In genomic region chr8:126424163-126424562, GRCm38 (mm10) we compare ENCODE assay signal across 20 mouse cellular contexts. TPM values are rescaled to one million over a fixed set of nuclear protein-coding genes. Genes with fewer than 3 reads are reported as not detected.
DNase-seq lines count a peak whose midpoint lies in the region; ATAC-seq lines count a peak whose summit lies in the region.
"Had no signal": no experiment of that assay in that cellular context is flagged by ENCODE, and none has a peak within 500 bp of the region (broad histone marks: within the 10 kb centered on the region; RNA-seq: fewer than 3 reads in every experiment).

No protein-coding gene starts in this region.

- H3K4me3 ChIP-seq in kidney, embryonic 15.5 days (replicated peaks): no peak overlapping the region
- no peak overlapping the region for H3K4me3 ChIP-seq in midbrain, embryonic 16.5 days (ENCODE audit: low read depth, low read length)
- H3K4me3 ChIP-seq in midbrain, embryonic 11.5 days (ENCODE audit: low read depth, low read length): no peak overlapping the region
- H3K4me3 ChIP-seq: heart, embryonic 12.5 days had no signal

- peak; percentile 62 for DNase-seq in kidney, adult 11 months
- no peak for DNase-seq in midbrain, embryonic 11.5 days (ENCODE audit: low spot score, missing footprints)
- peak; percentile 54 to 75 for DNase-seq in kidney, postnatal 36 days
- DNase-seq in cerebellum, adult 9-11 months: no peak
- DNase-seq in right cerebral cortex, postnatal 25 days: no peak
- DNase-seq: adrenal gland, postnatal 25 days; cerebellum, adult 8-10 months; gastrocnemius, postnatal 14 days; heart, adult 11 months; heart, postnatal 14 days; right cerebral cortex, postnatal 14 days; thymus, postnatal 14 days had no signal

- no peak overlapping the region for H3K4me2 ChIP-seq in kidney, embryonic 15.5 days
- no peak overlapping the region for H3K4me2 ChIP-seq in midbrain, embryonic 16.5 days (ENCODE audit: low read length)
- no peak overlapping the region for H3K4me2 ChIP-seq in midbrain, embryonic 11.5 days

- H3K36me3 ChIP-seq in kidney, embryonic 15.5 days: peaks cover 46% of the 10 kb centered on the region
- H3K36me3 ChIP-seq in midbrain, embryonic 16.5 days (ENCODE audit: control insufficient read depth, insufficient read depth, low read length): peaks cover 24% of the 10 kb centered on the region
- peaks cover 15% of the 10 kb centered on the region for H3K36me3 ChIP-seq in midbrain, embryonic 11.5 days (ENCODE audit: control insufficient read depth, insufficient read depth, low read length)

- 83% methylated on average over 4 of the region's 4 CpGs for WGBS in kidney, embryonic 15.5 days
- 83% methylated on average over 4 of the region's 4 CpGs for WGBS in midbrain, embryonic 16.5 days
- WGBS in midbrain, embryonic 11.5 days: 84% methylated on average over 4 of the region's 4 CpGs

- H3K9me3 ChIP-seq in kidney, embryonic 15.5 days (replicated peaks): no peaks in the 10 kb centered on the region
- H3K9me3 ChIP-seq in midbrain, embryonic 16.5 days (replicated peaks; ENCODE audit: control insufficient read depth, low read length, poor library complexity, severe bottlenecking): no peaks in the 10 kb centered on the region
- H3K9me3 ChIP-seq in midbrain, embryonic 11.5 days (ENCODE audit: control insufficient read depth, low read length): no peaks in the 10 kb centered on the region
- H3K9me3 ChIP-seq: heart, embryonic 12.5 days; limb, embryonic 10.5 days; midbrain, embryonic 10.5 days had no signal

- no peak for ATAC-seq in kidney, embryonic 15.5 days (replicated peaks; ENCODE audit: low FRiP score)
- ATAC-seq in midbrain, embryonic 16.5 days: no peak
- no peak for ATAC-seq in midbrain, embryonic 11.5 days (ENCODE audit: low FRiP score)
- ATAC-seq: forebrain, embryonic 16.5 days; lung, postnatal 0 days had no signal

- no peaks in the 10 kb centered on the region for H3K27me3 ChIP-seq in kidney, embryonic 15.5 days
- H3K27me3 ChIP-seq in midbrain, embryonic 16.5 days (ENCODE audit: control insufficient read depth, insufficient read depth, low read depth, low read length): no peaks in the 10 kb centered on the region
- H3K27me3 ChIP-seq in midbrain, embryonic 11.5 days (ENCODE audit: control insufficient read depth, insufficient read depth, low read length): no peaks in the 10 kb centered on the region
- H3K27me3 ChIP-seq: heart, embryonic 12.5 days had no signal

- no peak overlapping the region for H3K9ac ChIP-seq in kidney, embryonic 15.5 days
- 0 out of 2 replicates have a peak overlapping the region, but pooled peaks have one; percentile 26 for H3K9ac ChIP-seq in midbrain, embryonic 16.5 days (ENCODE audit: low read depth, low read length)
- no peak overlapping the region for H3K9ac ChIP-seq in midbrain, embryonic 11.5 days (ENCODE audit: low read length)
- H3K9ac ChIP-seq: liver, embryonic 14.5 days had no signal

- H3K4me1 ChIP-seq in kidney, embryonic 15.5 days: peaks cover 12% of the 10 kb centered on the region
- peaks cover 11% of the 10 kb centered on the region; the same call in 1 of the 2 replicates for H3K4me1 ChIP-seq in midbrain, embryonic 16.5 days (ENCODE audit: control insufficient read depth, insufficient read depth, low read length)
- peaks cover 4% of the 10 kb centered on the region for H3K4me1 ChIP-seq in midbrain, embryonic 11.5 days (ENCODE audit: control insufficient read depth, insufficient read depth, low read length)

- no peak overlapping the region for H3K27ac ChIP-seq in kidney, embryonic 15.5 days
- H3K27ac ChIP-seq in midbrain, embryonic 16.5 days (ENCODE audit: low read length): no peak overlapping the region
- H3K27ac ChIP-seq in midbrain, embryonic 11.5 days (ENCODE audit: low read depth, low read length): no peak overlapping the region
- H3K27ac ChIP-seq: limb, embryonic 10.5 days; liver, embryonic 14.5 days; midbrain, embryonic 10.5 days had no signal

RNA-seq across cellular contexts. Expression of gene Coa6, which starts 1.8 kb away (rescaled TPM):
- 53.7 and 59.3 TPM in 2 replicates for polyA plus RNA-seq in kidney, embryonic 15.5 days (2015; fragmentation: Nextera tagmentation; extraction: Ambion mirVana)
- polyA plus RNA-seq in midbrain, embryonic 16.5 days (2015; fragmentation: Nextera tagmentation; extraction: Ambion mirVana): 40.8 and 41.0 TPM in 2 replicates
- 50.1 and 51.5 TPM in 2 replicates for polyA plus RNA-seq in midbrain, embryonic 11.5 days (2014; fragmentation: Nextera tagmentation; extraction: Ambion mirVana)

RNA-seq across cellular contexts. Expression of gene Tarbp1, which starts 50.7 kb away (rescaled TPM):
- polyA plus RNA-seq in kidney, embryonic 15.5 days (2015; fragmentation: Nextera tagmentation; extraction: Ambion mirVana): 3.6 and 3.7 TPM in 2 replicates
- 1.7 and 2.1 TPM in 2 replicates for polyA plus RNA-seq in midbrain, embryonic 16.5 days (2015; fragmentation: Nextera tagmentation; extraction: Ambion mirVana)
- 2.2 TPM in 2 replicates for polyA plus RNA-seq in midbrain, embryonic 11.5 days (2014; fragmentation: Nextera tagmentation; extraction: Ambion mirVana)

Comparison
In these comparisons a context has a peak if more than half of its experiments do, and no peak if none do; other contexts are left out.
1. DNase-seq: peak in kidney, adult 11 months (single experiment) and kidney, postnatal 36 days (2 of 2); none in midbrain, embryonic 11.5 days (single experiment), cerebellum, adult 9-11 months (single experiment) and right cerebral cortex, postnatal 25 days (single experiment).